Mouse (Mus musculus) urinary bladder, postnatal 36 days (tissue): ENCODE results near the gene Taf10.
"Not testable (repeated sequence)": the region's sequence is repeated elsewhere in the genome, so short reads cannot be mapped to it uniquely, and the experiment has no call there.

Experiments
- DNase-seq, 2 experiments: peaks; one replicate each; pipeline ENCODE4 v3.0.0; 2022; ENCODE audit warnings: low spot score in 2 of 2, mixed read lengths in 1 of 2

The Taf10 gene

GRCm38 (mm10) chr7:105753281-105753680 is 9.1 kb upstream of the Taf10 start:
- no peak for DNase-seq

GRCm38 (mm10) chr7:105752716-105753115 is 8.6 kb upstream of the Taf10 start:
- DNase-seq: no peak

- peak; percentile 89 to 91 for DNase-seq
These were observed 7.6 kb upstream of the Taf10 start, which contains the start of gene Tpp1 for GRCm38 (mm10) chr7:105751491-105752433. TSS of gene Tpp1 (minus strand) at chr7:105752235.

- DNase-seq: no peak
These were observed 3.6 kb upstream of the Taf10 start for GRCm38 (mm10) chr7:105747776-105748175.

GRCm38 (mm10) chr7:105743246-105743925 is 775 bp downstream of the Taf10 start:
- DNase-seq: not testable (repeated sequence)

GRCm38 (mm10) chr7:105742539-105743215 is 1.5 kb downstream of the Taf10 start:
- DNase-seq: not testable (repeated sequence)

GRCm38 (mm10) chr7:105741978-105742377 is 2.2 kb downstream of the Taf10 start:
- DNase-seq: no peak

GRCm38 (mm10) chr7:105740851-105741250 is 3.3 kb downstream of the Taf10 start:
- no peak for DNase-seq

GRCm38 (mm10) chr7:105740089-105740795 is 3.9 kb downstream of the Taf10 start:
- no peak for DNase-seq

GRCm38 (mm10) chr7:105738948-105739347 is 5.2 kb downstream of the Taf10 start:
- DNase-seq: peak in 1 of 2 experiments; percentile 66

- no peak for DNase-seq
These were observed 5.9 kb downstream of the Taf10 start for GRCm38 (mm10) chr7:105738286-105738685.

GRCm38 (mm10) chr7:105737648-105738047 is 6.5 kb downstream of the Taf10 start:
- DNase-seq: no peak

GRCm38 (mm10) chr7:105736911-105737521 is 7.1 kb downstream of the Taf10 start, which contains the start of gene Rrp8:
TSS of gene Rrp8 (minus strand) at chr7:105737385.
- peak; percentile 39 to 44 for DNase-seq

GRCm38 (mm10) chr7:105736264-105736901 is 7.8 kb downstream of the Taf10 start, which contains the start of gene Ilk:
TSS of gene Ilk (plus strand) at chr7:105736592.
- DNase-seq: peak; percentile 85 to 94

- DNase-seq: not testable (repeated sequence)
These were observed 8.7 kb downstream of the Taf10 start for GRCm38 (mm10) chr7:105735464-105735863.

GRCm38 (mm10) chr7:105734826-105735225 is 9.3 kb downstream of the Taf10 start:
- DNase-seq: no peak

GRCm38 (mm10) chr7:105733836-105734235 is 10.3 kb downstream of the Taf10 start:
- no peak for DNase-seq

- DNase-seq: no peak
These were observed 15.3 kb downstream of the Taf10 start for GRCm38 (mm10) chr7:105728701-105729428.

- DNase-seq: no peak
These were observed 17.2 kb downstream of the Taf10 start for GRCm38 (mm10) chr7:105726980-105727325.
